Comparison of ENCODE assay signal across 8 mouse cellular contexts in genomic region chr14:54577089-54577982, GRCm38 (mm10). TPM values are rescaled to one million over a fixed set of nuclear protein-coding genes. Genes with fewer than 3 reads are reported as not detected.
DNase-seq lines count a peak whose midpoint lies in the region; ATAC-seq and TF ChIP-seq lines count a peak whose summit lies in the region.

Gene Ajuba (minus strand): TSS chr14:54577558.

- peak; percentile 66 for ATAC-seq in forebrain, embryonic 13.5 days
- ATAC-seq in heart, embryonic 16.5 days (replicated peaks; ENCODE audit: extremely low read depth, insufficient read depth, low FRiP score): peak; percentile 69
- peak; percentile 71 for ATAC-seq in liver, postnatal 0 days
- peak; percentile 45 for ATAC-seq in neural tube, embryonic 13.5 days (ENCODE audit: low read depth)

- peak within 1 kb of the TSS; percentile 78 for H3K27ac ChIP-seq in forebrain, embryonic 13.5 days
- H3K27ac ChIP-seq in heart, embryonic 16.5 days (ENCODE audit: low read length): peak within 1 kb of the TSS; percentile 96
- H3K27ac ChIP-seq in liver, postnatal 0 days (ENCODE audit: low read depth): peak within 1 kb of the TSS; percentile 66
- H3K27ac ChIP-seq in neural tube, embryonic 13.5 days (replicated peaks): peak within 1 kb of the TSS; percentile 78

- H3ac ChIP-seq in C2C12 (ENCODE audit: control insufficient read depth, insufficient read length, low read depth): peak within 1 kb of the TSS; percentile 70

- TF ChIP-seq EP300 in liver, postnatal 0 days (IDR thresholded peaks at IDR 0.05; ENCODE audit: low read depth): no peak

- peak within 1 kb of the TSS; percentile 79 for H3K4me2 ChIP-seq in forebrain, embryonic 13.5 days
- H3K4me2 ChIP-seq in heart, embryonic 16.5 days (ENCODE audit: low read depth, low read length): peak within 1 kb of the TSS; percentile 86
- H3K4me2 ChIP-seq in liver, postnatal 0 days (ENCODE audit: low read depth, low read length): peak within 1 kb of the TSS; percentile 97
- H3K4me2 ChIP-seq in neural tube, embryonic 13.5 days: peak within 1 kb of the TSS; percentile 82

- peaks cover 59% of the 10 kb centered on the region for H3K4me1 ChIP-seq in forebrain, embryonic 13.5 days
- peaks cover 36% of the 10 kb centered on the region for H3K4me1 ChIP-seq in heart, embryonic 16.5 days (ENCODE audit: control insufficient read depth, insufficient read depth, low read length)
- H3K4me1 ChIP-seq in liver, postnatal 0 days (ENCODE audit: insufficient read depth): peaks cover 50% of the 10 kb centered on the region
- peaks cover 61% of the 10 kb centered on the region for H3K4me1 ChIP-seq in neural tube, embryonic 13.5 days (replicated peaks)

- DNase-seq in adrenal gland, postnatal 4 days (ENCODE audit: low spot score in 2 of 2): peak; percentile 60 to 81
- peak; percentile 95 for DNase-seq in kidney, postnatal 14 days
- peak; percentile 85 for DNase-seq in liver, postnatal 0 days
- DNase-seq in testis, postnatal 14 days (ENCODE audit: low spot score): peak; percentile 93

- peaks cover 21% of the 10 kb centered on the region for H3K36me3 ChIP-seq in C2C12 (ENCODE audit: control insufficient read depth, insufficient read depth)
- no peaks in the 10 kb centered on the region for H3K36me3 ChIP-seq in forebrain, embryonic 13.5 days (ENCODE audit: poor library complexity, severe bottlenecking)
- H3K36me3 ChIP-seq in heart, embryonic 16.5 days (ENCODE audit: control insufficient read depth, insufficient read depth): no peaks in the 10 kb centered on the region
- H3K36me3 ChIP-seq in liver, postnatal 0 days (replicated peaks; ENCODE audit: insufficient read depth, low read length): no peaks in the 10 kb centered on the region
- H3K36me3 ChIP-seq in neural tube, embryonic 13.5 days: no peaks in the 10 kb centered on the region

- peaks cover 46% of the 10 kb centered on the region for H3K79me3 ChIP-seq in C2C12 (ENCODE audit: low read depth)

- WGBS in forebrain, embryonic 13.5 days: under 1% methylated on average over 66 of the region's 66 CpGs
- WGBS in heart, embryonic 16.5 days: under 1% methylated on average over 66 of the region's 66 CpGs
- 1% methylated on average over 66 of the region's 66 CpGs for WGBS in liver, postnatal 0 days (ENCODE audit: insufficient replicate concordance)
- WGBS in neural tube, embryonic 13.5 days: under 1% methylated on average over 66 of the region's 66 CpGs

- no peak for TF ChIP-seq CTCF in C2C12 (IDR thresholded peaks at IDR 0.05; ENCODE audit: control insufficient read depth, insufficient read depth, insufficient read length)
- TF ChIP-seq CTCF in liver, postnatal 0 days (IDR thresholded peaks at IDR 0.05; ENCODE audit: low read depth): no peak

- no peaks in the 10 kb centered on the region for H3K27me3 ChIP-seq in C2C12 (ENCODE audit: control insufficient read depth, insufficient read depth, insufficient read length)
- peaks cover 10% of the 10 kb centered on the region for H3K27me3 ChIP-seq in forebrain, embryonic 13.5 days
- H3K27me3 ChIP-seq in heart, embryonic 16.5 days (ENCODE audit: control insufficient read depth, insufficient read depth, low read length): no peaks in the 10 kb centered on the region
- H3K27me3 ChIP-seq in liver, postnatal 0 days (ENCODE audit: insufficient read depth, low read length): peaks cover 41% of the 10 kb centered on the region
- H3K27me3 ChIP-seq in neural tube, embryonic 13.5 days: peaks cover 38% of the 10 kb centered on the region

- peak within 1 kb of the TSS; percentile 90 for H3K4me3 ChIP-seq in C2C12 (ENCODE audit: insufficient read depth, poor library complexity, severe bottlenecking)
- H3K4me3 ChIP-seq in forebrain, embryonic 13.5 days: peak within 1 kb of the TSS; percentile 67
- H3K4me3 ChIP-seq in heart, embryonic 16.5 days (ENCODE audit: low read length): peak within 1 kb of the TSS; percentile 63
- H3K4me3 ChIP-seq in liver, postnatal 0 days (ENCODE audit: low read depth, low read length): peak within 1 kb of the TSS; percentile 67
- peak within 1 kb of the TSS; percentile 63 for H3K4me3 ChIP-seq in neural tube, embryonic 13.5 days

- peaks cover 56% of the 10 kb centered on the region for H3K79me2 ChIP-seq in C2C12 (ENCODE audit: control insufficient read depth, insufficient read depth)

- H3K9ac ChIP-seq in forebrain, embryonic 13.5 days: peak within 1 kb of the TSS; percentile 91
- H3K9ac ChIP-seq in heart, embryonic 16.5 days (ENCODE audit: low read length): peak within 1 kb of the TSS; percentile 88
- peak within 1 kb of the TSS; percentile 73 for H3K9ac ChIP-seq in liver, postnatal 0 days (replicated peaks)
- peak within 1 kb of the TSS; percentile 75 for H3K9ac ChIP-seq in neural tube, embryonic 13.5 days

- no peaks in the 10 kb centered on the region for H3K9me3 ChIP-seq in forebrain, embryonic 13.5 days (replicated peaks)
- H3K9me3 ChIP-seq in heart, embryonic 16.5 days (replicated peaks; ENCODE audit: control insufficient read depth, low read length): no peaks in the 10 kb centered on the region
- no peaks in the 10 kb centered on the region for H3K9me3 ChIP-seq in liver, postnatal 0 days (ENCODE audit: low read length)
- H3K9me3 ChIP-seq in neural tube, embryonic 13.5 days: no peaks in the 10 kb centered on the region

TF ChIP-seq in C2C12, 6 proteins besides CTCF, POLR2A, EP300 and RAD21:
- no peak for TF ChIP-seq MYOG (IDR thresholded peaks at IDR 0.05; ENCODE audit: control insufficient read depth, extremely low read depth, insufficient read length)
- peak; percentile 30 for TF ChIP-seq MYOD1 (IDR thresholded peaks at IDR 0.05; ENCODE audit: control insufficient read depth, insufficient read length, low read depth)
- TF ChIP-seq MAX (IDR thresholded peaks at IDR 0.05): peak; percentile 46

RNA-seq across cellular contexts. Expression of gene Ajuba, which starts in this region (rescaled TPM):
- 50.7 TPM for polyA plus RNA-seq in C2C12 (2012; fragmentation: generic; extraction: Trizol)
- 10 to 100 TPM; 27.3 to 27.5 TPM for total RNA-seq in adrenal gland, postnatal 4 days (2021)
- polyA plus RNA-seq in forebrain, embryonic 13.5 days (2015; fragmentation: Nextera tagmentation; extraction: Ambion mirVana): 18.8 and 20.3 TPM in 2 replicates
- 24.9 and 25.5 TPM in 2 replicates for polyA plus RNA-seq in heart, embryonic 16.5 days (2015; fragmentation: Nextera tagmentation; extraction: Ambion mirVana)
- 6.6 and 11.1 TPM in 2 replicates for polyA plus RNA-seq in liver, postnatal 0 days (2015; fragmentation: Nextera tagmentation; extraction: Ambion mirVana)
- 11.3 and 15.5 TPM in 2 replicates for polyA plus RNA-seq in neural tube, embryonic 13.5 days (2015; fragmentation: Nextera tagmentation; extraction: Ambion mirVana)

Comparison
In these comparisons a context has a peak if more than half of its experiments do, and no peak if none do; other contexts are left out.
1. Peak in every context shown above with its lines: DNase-seq, ATAC-seq, H3K4me3 ChIP-seq and H3K27ac ChIP-seq.